Mouse (Mus musculus) erythroblast, embryonic 14.5 days (primary cell): ENCODE results near the gene Dcaf5. TPM values are rescaled to one million over a fixed set of nuclear protein-coding genes. Genes with fewer than 3 reads are reported as not detected.

ENCODE experiments used
- H3K27me3 ChIP-seq: 2 replicates; pipeline ENCODE4 v1.6.1; 2012; ENCODE audit warnings: inconsistent platforms; ENCODE audit not compliant: control insufficient read depth
- H3K36me3 ChIP-seq: 2 replicates; pipeline ENCODE4 v1.6.1; 2012; ENCODE audit warnings: mild to moderate bottlenecking, inconsistent platforms; ENCODE audit not compliant: control insufficient read depth
- H3K4me1 ChIP-seq: 2 replicates; pipeline ENCODE4 v1.6.1; 2012; ENCODE audit warnings: inconsistent platforms; ENCODE audit not compliant: control insufficient read depth
- H3K4me3 ChIP-seq: replicated peaks from 2 replicates; pipeline ENCODE3; 2012; ENCODE audit warnings: moderate library complexity, mild to moderate bottlenecking, inconsistent platforms
- H3K9me3 ChIP-seq: 2 replicates; pipeline ENCODE4 v1.6.1; 2012; ENCODE audit warnings: low read length, inconsistent platforms, mixed read lengths; ENCODE audit not compliant: control insufficient read depth
- GATA1 ChIP-seq: IDR thresholded peaks from 2 replicates; pipeline ENCODE4 v1.6.1; 2012; ENCODE audit warnings: low read length, inconsistent platforms, mixed read lengths
- TAL1 ChIP-seq: IDR thresholded peaks from 3 replicates; pipeline ENCODE4 v1.6.1; 2012; ENCODE audit warnings: low read length, inconsistent platforms, mixed read lengths
- polyA plus RNA-seq: library from polyadenylated mRNA; stranded (reverse); fragments of >175 nt; gene quantifications from 2 replicates; pipeline ENCODE4 v1.2.3, GENCODE M21; 2012

Dcaf5 gene
- polyA plus RNA-seq, 1 experiment, result 0.12 TPM

DNA sequence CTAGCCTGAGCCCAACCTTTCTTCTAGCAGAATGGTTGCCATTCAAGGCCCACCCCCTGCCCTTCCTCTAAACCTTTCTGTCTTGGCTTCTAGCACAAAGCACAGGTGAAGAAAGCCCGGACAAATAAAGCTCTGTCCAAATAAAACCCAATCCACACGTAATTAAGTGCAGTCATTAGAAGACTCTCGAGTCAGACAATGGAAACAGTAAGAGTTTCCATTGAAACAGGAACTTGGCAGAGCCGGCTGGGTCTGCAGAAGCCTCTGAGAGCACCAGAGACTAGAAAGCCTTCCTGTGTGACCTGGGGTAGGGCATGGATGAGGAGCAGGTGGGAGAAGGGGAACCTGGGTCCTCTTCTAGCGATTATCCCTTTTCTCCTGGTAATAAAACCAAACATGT lies 150.5 kb downstream of the Dcaf5 start:
- no peaks in the 10 kb centered on the region for H3K36me3 ChIP-seq
- TF ChIP-seq GATA1 (no peak), TAL1 (no peak)
- peaks cover 5% of the 10 kb centered on the region for H3K4me1 ChIP-seq
- H3K9me3 ChIP-seq, result no peaks in the 10 kb centered on the region
- H3K4me3 ChIP-seq, result no peak overlapping the region
- H3K27me3 ChIP-seq, result no peaks in the 10 kb centered on the region

Other genes with a start within 250 kb of the Dcaf5 start
- 0.54 and 1.2 TPM in 2 replicates for gene Actn1, start 176.2 kb downstream of the Dcaf5 start, polyA plus RNA-seq
- gene Exd2, start 26.5 kb upstream of the Dcaf5 start, polyA plus RNA-seq, result 0.06 and 0.11 TPM in 2 replicates
- gene Galnt16, start 81.7 kb upstream of the Dcaf5 start, polyA plus RNA-seq, result 0.01 TPM in 1 of 2 replicates, not detected in the other
- gene Slc39a9, start 207.3 kb upstream of the Dcaf5 start, polyA plus RNA-seq, result 0.22 and 0.48 TPM in 2 replicates
- gene Erh, start 207.7 kb upstream of the Dcaf5 start, polyA plus RNA-seq, result 1.2 and 1.4 TPM in 2 replicates